Mouse (Mus musculus) left cerebral cortex, adult 2 months (tissue): Measurements from ENCODE around the gene Wapl. TPM values are rescaled to one million over a fixed set of nuclear protein-coding genes. Genes with fewer than 3 reads are reported as not detected.
A peak's percentile ranks its signal among the peaks of the same experiment; 100 is the strongest.

Source experiments
- DNase-seq, 2 experiments: peaks; one replicate each; pipeline ENCODE4 v3.0.0; 2021 to 2022; ENCODE audit warnings: low spot score in 2 of 2, mixed read lengths in 1 of 2; ENCODE audit errors: extremely low spot score in 1 of 2
- H3K27ac ChIP-seq: fragments of 200-600 bp; 2 replicates; pipeline ENCODE4 v1.8.1; 2022
- H3K4me3 ChIP-seq: fragments of 200-600 bp; 2 replicates; pipeline ENCODE4 v1.8.1; 2022
- CTCF ChIP-seq: fragments of 200-600 bp; IDR thresholded peaks from 2 replicates; pipeline ENCODE4 v1.8.1; 2022; ENCODE audit warnings: antibody characterized with exemption, mild to moderate bottlenecking, moderate library complexity
- intact Hi-C: fragments of 180-260 bp; cut with DNase I; formaldehyde crosslinking; loops from one replicate; pipeline ENCODE4 v1.15.1; 2025
- long read RNA-seq, 2 experiments: library from polyadenylated mRNA; stranded (forward); transcript quantifications; one replicate each; pipeline ENCODE4 v2.0.0; 2021; ENCODE audit warnings: borderline mapping rate in 2 of 2
- total RNA-seq, 2 experiments: library from RNA; stranded (reverse); gene quantifications; 2 replicates each; pipeline ENCODE4 v1.2.3; 2021

Gene Wapl
- total RNA-seq: 10 to 100 TPM; 46.2 to 46.4 TPM
- long read RNA-seq, experiment 1, full-length matches to known transcripts: 17 of 25 reads
- long read RNA-seq, experiment 1, partial matches to known transcripts: 4 of 25 reads
- long read RNA-seq, experiment 1, other reads (novel, unspliced or antisense): 4 of 25 reads
- long read RNA-seq, experiment 2, full-length matches to known transcripts: 18 of 28 reads
- long read RNA-seq, experiment 2, partial matches to known transcripts: 3 of 28 reads
- long read RNA-seq, experiment 2, other reads (novel, unspliced or antisense): 7 of 28 reads

- Histone ChIP-seq H3K27ac (peak within 1 kb of the TSS; percentile 90), H3K4me3 (peak within 1 kb of the TSS; percentile 98)
- intact Hi-C loops: loop anchor here (5.0 kb wide), 1 partner anchor 171 kb away; the partner anchor contains the start of gene Bmpr1a
- peak; percentile 98 for DNase-seq
- no peak for TF ChIP-seq CTCF
These were observed at the start of gene Wapl for GRCm38 (mm10) chr14:34673395-34674228. Wapl (plus strand) TSS chr14:34673928.

GRCm38 (mm10) chr14:34626824-34627223 is 46.9 kb upstream of the Wapl start:
- no peak for TF ChIP-seq CTCF
- DNase-seq: no peak
- no peak overlapping the region for H3K27ac ChIP-seq
- intact Hi-C loops: no loop called here
- no peak overlapping the region for H3K4me3 ChIP-seq

GRCm38 (mm10) chr14:34632722-34633448 is 40.8 kb upstream of the Wapl start:
- TF ChIP-seq CTCF: no peak
- H3K27ac ChIP-seq: no peak overlapping the region
- no peak overlapping the region for H3K4me3 ChIP-seq
- DNase-seq: no peak
- intact Hi-C loops: no loop called here

GRCm38 (mm10) chr14:34635192-34635591 is 38.5 kb upstream of the Wapl start:
- intact Hi-C loops: no loop called here
- no peak for TF ChIP-seq CTCF
- no peak for DNase-seq
- H3K4me3 ChIP-seq: no peak overlapping the region
- H3K27ac ChIP-seq: no peak overlapping the region

- Histone ChIP-seq H3K27ac (no peak overlapping the region), H3K4me3 (no peak overlapping the region)
- intact Hi-C loops: no loop called here
- TF ChIP-seq CTCF: no peak
- no peak for DNase-seq
These were observed 38.0 kb upstream of the Wapl start for GRCm38 (mm10) chr14:34635721-34636120.

GRCm38 (mm10) chr14:34644140-34644539 is 29.6 kb upstream of the Wapl start:
- H3K4me3 ChIP-seq: no peak overlapping the region
- no peak for TF ChIP-seq CTCF
- no peak for DNase-seq
- intact Hi-C loops: no loop called here
- no peak overlapping the region for H3K27ac ChIP-seq

- no peak for DNase-seq
- no peak overlapping the region for H3K27ac ChIP-seq
- intact Hi-C loops: no loop called here
These were observed 25.8 kb upstream of the Wapl start for GRCm38 (mm10) chr14:34647870-34648475.

GRCm38 (mm10) chr14:34657131-34657530 is 16.6 kb upstream of the Wapl start:
- no peak overlapping the region for H3K27ac ChIP-seq
- intact Hi-C loops: no loop called here
- DNase-seq: no peak

More at GRCm38 (mm10) chr14:34647870-34648475, 25.8 kb upstream of the Wapl start:
- no peak for TF ChIP-seq CTCF
- H3K4me3 ChIP-seq: no peak overlapping the region

GRCm38 (mm10) chr14:34660351-34660787 is 13.4 kb upstream of the Wapl start:
- Histone ChIP-seq H3K27ac (no peak overlapping the region), H3K4me3 (no peak overlapping the region)
- no peak for TF ChIP-seq CTCF
- intact Hi-C loops: loop anchor here (5.0 kb wide), 1 partner anchor 38 kb away; no protein-coding TSS in a partner anchor
- DNase-seq: no peak

More at GRCm38 (mm10) chr14:34657131-34657530, 16.6 kb upstream of the Wapl start:
- H3K4me3 ChIP-seq: no peak overlapping the region
- TF ChIP-seq CTCF: no peak

GRCm38 (mm10) chr14:34660788-34661591 is 12.7 kb upstream of the Wapl start:
- Histone ChIP-seq H3K4me3 (peak overlapping the region; percentile 41), H3K27ac (no peak overlapping the region)
- intact Hi-C loops: loop anchor here (5.0 kb wide), 1 partner anchor 39 kb away; no protein-coding TSS in a partner anchor
- TF ChIP-seq CTCF: no peak
- DNase-seq: no peak
